Mouse (Mus musculus): ENCODE data around the gene Spz1. TPM values are rescaled to one million over a fixed set of nuclear protein-coding genes. Genes with fewer than 3 reads are reported as not detected.

The Spz1 gene
- polyA plus RNA-seq, 1 experiment from 2014 or later: not detected

- Histone ChIP-seq H3K4me3 (replicated peaks) (no peak overlapping the region), H3K9ac (no peak overlapping the region), H3K27me3 (no peaks in the 10 kb centered on the region), H3K9me3 (replicated peaks) (no peaks in the 10 kb centered on the region), H3K27ac (peak overlapping the region; percentile 87), H3K36me3 (no peaks in the 10 kb centered on the region), H3K4me2 (no peak overlapping the region), H3K4me1 (peaks cover 32% of the 10 kb centered on the region)
- 11% methylated on average over 3 of the region's 3 CpGs for WGBS
- no peak for ATAC-seq (replicated peaks; ENCODE audit: low FRiP score)
Measured at GRCm38 (mm10) chr13:92593731-92594396, 17.9 kb upstream of the Spz1 start.

- no peak overlapping the region for H3K9ac ChIP-seq
- H3K4me1 ChIP-seq: peaks cover 40% of the 10 kb centered on the region
- H3K27ac ChIP-seq: peak overlapping the region; percentile 87
- H3K4me3 ChIP-seq (replicated peaks): no peak overlapping the region
- no peaks in the 10 kb centered on the region for H3K9me3 ChIP-seq (replicated peaks)
- no peaks in the 10 kb centered on the region for H3K36me3 ChIP-seq
- peak; percentile 97 for ATAC-seq (replicated peaks; ENCODE audit: low FRiP score)
- 13% methylated on average over 12 of the region's 12 CpGs for WGBS
- no peaks in the 10 kb centered on the region for H3K27me3 ChIP-seq
- H3K4me2 ChIP-seq: peak overlapping the region; percentile 31
Measured at GRCm38 (mm10) chr13:92592786-92593635, 17.0 kb upstream of the Spz1 start.

GRCm38 (mm10) chr13:92592268-92592785 is 16.4 kb upstream of the Spz1 start:
- WGBS: 48% methylated on average over 5 of the region's 5 CpGs
- Histone ChIP-seq H3K36me3 (no peaks in the 10 kb centered on the region), H3K4me1 (peaks cover 45% of the 10 kb centered on the region), H3K4me3 (replicated peaks) (no peak overlapping the region), H3K9me3 (replicated peaks) (no peaks in the 10 kb centered on the region), H3K27ac (peak overlapping the region; percentile 87), H3K9ac (no peak overlapping the region), H3K27me3 (no peaks in the 10 kb centered on the region), H3K4me2 (peak overlapping the region; percentile 31; the same call in 1 of the 2 replicates)
- no peak for ATAC-seq (replicated peaks; ENCODE audit: low FRiP score)

- H3K9ac ChIP-seq: no peak overlapping the region
- ATAC-seq (replicated peaks; ENCODE audit: low FRiP score): no peak
- H3K36me3 ChIP-seq: no peaks in the 10 kb centered on the region
- H3K27me3 ChIP-seq: no peaks in the 10 kb centered on the region
- H3K27ac ChIP-seq: no peak overlapping the region
- no peaks in the 10 kb centered on the region for H3K9me3 ChIP-seq (replicated peaks)
- no peak overlapping the region for H3K4me2 ChIP-seq
- H3K4me1 ChIP-seq: peaks cover 46% of the 10 kb centered on the region
- H3K4me3 ChIP-seq (replicated peaks): no peak overlapping the region
- WGBS: 70% methylated on average over 3 of the region's 3 CpGs
Measured at GRCm38 (mm10) chr13:92591225-92591624, 15.3 kb upstream of the Spz1 start.

GRCm38 (mm10) chr13:92589255-92589654 is 13.3 kb upstream of the Spz1 start:
- H3K4me2 ChIP-seq: no peak overlapping the region
- H3K9ac ChIP-seq: no peak overlapping the region
- H3K4me1 ChIP-seq: peaks cover 38% of the 10 kb centered on the region
- H3K9me3 ChIP-seq (replicated peaks): no peaks in the 10 kb centered on the region
- no peak; the same call in 1 of the 2 replicates for ATAC-seq (replicated peaks; ENCODE audit: low FRiP score)
- H3K27ac ChIP-seq: peak overlapping the region; percentile 45; the same call in 1 of the 2 replicates
- no peaks in the 10 kb centered on the region for H3K36me3 ChIP-seq
- no peak overlapping the region for H3K4me3 ChIP-seq (replicated peaks)
- H3K27me3 ChIP-seq: no peaks in the 10 kb centered on the region

GRCm38 (mm10) chr13:92588704-92589103 is 12.7 kb upstream of the Spz1 start:
- Histone ChIP-seq H3K36me3 (no peaks in the 10 kb centered on the region), H3K4me1 (peaks cover 33% of the 10 kb centered on the region), H3K27me3 (no peaks in the 10 kb centered on the region), H3K9ac (no peak overlapping the region), H3K4me2 (no peak overlapping the region), H3K27ac (peak overlapping the region; percentile 29), H3K9me3 (replicated peaks) (no peaks in the 10 kb centered on the region), H3K4me3 (replicated peaks) (no peak overlapping the region)
- ATAC-seq (replicated peaks; ENCODE audit: low FRiP score): no peak
- WGBS: 26% methylated on average over 3 of the region's 3 CpGs

GRCm38 (mm10) chr13:92584094-92584717 is 8.2 kb upstream of the Spz1 start:
- peaks cover 31% of the 10 kb centered on the region for H3K4me1 ChIP-seq
- H3K4me2 ChIP-seq: no peak overlapping the region
- H3K36me3 ChIP-seq: no peaks in the 10 kb centered on the region
- no peaks in the 10 kb centered on the region for H3K9me3 ChIP-seq (replicated peaks)
- peak overlapping the region; percentile 72 for H3K27ac ChIP-seq
- ATAC-seq (replicated peaks; ENCODE audit: low FRiP score): no peak; the same call in 1 of the 2 replicates
- H3K4me3 ChIP-seq (replicated peaks): no peak overlapping the region
- WGBS: 43% methylated on average over 8 of the region's 8 CpGs
- no peak overlapping the region for H3K9ac ChIP-seq
- no peaks in the 10 kb centered on the region for H3K27me3 ChIP-seq

GRCm38 (mm10) chr13:92580220-92581043 is 4.5 kb upstream of the Spz1 start:
- Histone ChIP-seq H3K4me2 (no peak overlapping the region), H3K27ac (peak overlapping the region; percentile 70), H3K4me3 (replicated peaks) (no peak overlapping the region), H3K36me3 (no peaks in the 10 kb centered on the region), H3K4me1 (peaks cover 14% of the 10 kb centered on the region), H3K9ac (no peak overlapping the region), H3K27me3 (no peaks in the 10 kb centered on the region), H3K9me3 (replicated peaks) (no peaks in the 10 kb centered on the region)
- ATAC-seq (replicated peaks; ENCODE audit: low FRiP score): peak; percentile 49; the same call in 1 of the 2 replicates
- WGBS: 22% methylated on average over 10 of the region's 10 CpGs

- no peak overlapping the region for H3K4me2 ChIP-seq
- H3K27ac ChIP-seq: no peak overlapping the region
- no peaks in the 10 kb centered on the region for H3K27me3 ChIP-seq
- no peaks in the 10 kb centered on the region for H3K36me3 ChIP-seq
- 69% methylated on average over 4 of the region's 4 CpGs for WGBS
- peaks cover 8% of the 10 kb centered on the region for H3K4me1 ChIP-seq
- no peak for ATAC-seq (replicated peaks; ENCODE audit: low FRiP score)
- H3K4me3 ChIP-seq (replicated peaks): no peak overlapping the region
- no peak overlapping the region for H3K9ac ChIP-seq
- H3K9me3 ChIP-seq (replicated peaks): no peaks in the 10 kb centered on the region
Measured at GRCm38 (mm10) chr13:92578210-92578609, 2.2 kb upstream of the Spz1 start.

- H3K4me2 ChIP-seq: no peak overlapping the region
- no peaks in the 10 kb centered on the region for H3K9me3 ChIP-seq (replicated peaks)
Measured at GRCm38 (mm10) chr13:92576688-92577087, 716 bp upstream of the Spz1 start.

GRCm38 (mm10) chr13:92559429-92559828 is 16.5 kb downstream of the Spz1 start:
- Histone ChIP-seq H3K9ac (no peak overlapping the region), H3K4me3 (replicated peaks) (no peak overlapping the region), H3K4me1 (peaks cover 3% of the 10 kb centered on the region; the same call in 1 of the 2 replicates), H3K27ac (no peak overlapping the region), H3K36me3 (no peaks in the 10 kb centered on the region), H3K9me3 (replicated peaks) (no peaks in the 10 kb centered on the region), H3K4me2 (no peak overlapping the region), H3K27me3 (no peaks in the 10 kb centered on the region)
- WGBS: 71% methylated on average over 5 of the region's 5 CpGs
- no peak for ATAC-seq (replicated peaks; ENCODE audit: low FRiP score)

More at GRCm38 (mm10) chr13:92576688-92577087, 716 bp upstream of the Spz1 start:
- H3K27me3 ChIP-seq: no peaks in the 10 kb centered on the region
- no peaks in the 10 kb centered on the region for H3K36me3 ChIP-seq
- H3K27ac ChIP-seq: no peak overlapping the region
- H3K9ac ChIP-seq: no peak overlapping the region
- no peak for ATAC-seq (replicated peaks; ENCODE audit: low FRiP score)
- H3K4me1 ChIP-seq: peaks cover 8% of the 10 kb centered on the region
- WGBS: 77% methylated on average over 6 of the region's 6 CpGs
- no peak overlapping the region for H3K4me3 ChIP-seq (replicated peaks)

Data from kidney, embryonic 15.5 days (tissue).